Mouse (Mus musculus) induced T-regulatory cell, adult 2 months (primary cell): ENCODE results near the gene Zdhhc12.

Experiments used
- DNase-seq: peaks from one replicate; pipeline ENCODE4 v3.0.0-alpha.2; 2012; ENCODE audit warnings: low read depth

Gene Zdhhc12

GRCm38 (mm10) chr2:30100214-30100613 lies 6.8 kb upstream of the Zdhhc12 start:
- DNase-seq: no peak

GRCm38 (mm10) chr2:30095882-30096527 lies 2.6 kb upstream of the Zdhhc12 start:
- peak; percentile 78 for DNase-seq

- DNase-seq: no peak
These were observed 750 bp upstream of the Zdhhc12 start for GRCm38 (mm10) chr2:30094208-30094588.

- peak; percentile 18 for DNase-seq
These were observed 1.0 kb downstream of the Zdhhc12 start for GRCm38 (mm10) chr2:30092280-30092918.

- no peak for DNase-seq
These were observed 1.9 kb downstream of the Zdhhc12 start for GRCm38 (mm10) chr2:30091521-30091920.

- no peak for DNase-seq
These were observed 6.1 kb downstream of the Zdhhc12 start for GRCm38 (mm10) chr2:30087310-30087709.

- no peak for DNase-seq
These were observed 8.8 kb downstream of the Zdhhc12 start for GRCm38 (mm10) chr2:30084632-30085031.

GRCm38 (mm10) chr2:30084113-30084512 lies 9.3 kb downstream of the Zdhhc12 start:
- DNase-seq: no peak

- DNase-seq: no peak
These were observed 13.2 kb downstream of the Zdhhc12 start for GRCm38 (mm10) chr2:30080181-30080800.

- DNase-seq: no peak
These were observed 14.7 kb downstream of the Zdhhc12 start for GRCm38 (mm10) chr2:30078760-30079159.

- no peak for DNase-seq
These were observed 15.1 kb downstream of the Zdhhc12 start for GRCm38 (mm10) chr2:30078349-30078712.

GRCm38 (mm10) chr2:30077502-30078348 lies 15.7 kb downstream of the Zdhhc12 start, which contains the start of gene Pkn3:
TSS of gene Pkn3 (plus strand) at chr2:30077684.
- DNase-seq: peak; percentile 89

GRCm38 (mm10) chr2:30076959-30077358 lies 16.5 kb downstream of the Zdhhc12 start:
- DNase-seq: no peak

- DNase-seq: peak; percentile 29
These were observed 17.0 kb downstream of the Zdhhc12 start for GRCm38 (mm10) chr2:30076439-30076838.

- DNase-seq: no peak
These were observed 17.8 kb downstream of the Zdhhc12 start for GRCm38 (mm10) chr2:30075625-30076024.

- DNase-seq: no peak
These were observed 20.2 kb downstream of the Zdhhc12 start for GRCm38 (mm10) chr2:30073285-30073684.

- DNase-seq: no peak
These were observed 20.6 kb downstream of the Zdhhc12 start for GRCm38 (mm10) chr2:30072875-30073274.

GRCm38 (mm10) chr2:30067962-30068361 lies 25.5 kb downstream of the Zdhhc12 start:
- no peak for DNase-seq

- DNase-seq: peak; percentile 77
These were observed 26.2 kb downstream of the Zdhhc12 start for GRCm38 (mm10) chr2:30067031-30067888.

- DNase-seq: peak; percentile 94
These were observed 27.2 kb downstream of the Zdhhc12 start for GRCm38 (mm10) chr2:30066046-30066901.
